Mouse (Mus musculus): ENCODE measurements around the gene Gtf3c5. TPM values are rescaled to one million over a fixed set of nuclear protein-coding genes. Genes with fewer than 3 reads are reported as not detected.
A peak's percentile ranks its signal among the peaks of the same experiment; 100 is the strongest.

Gene Gtf3c5
- polyA plus RNA-seq, 1 experiment from 2014 or later: 28.6 TPM

DNA sequence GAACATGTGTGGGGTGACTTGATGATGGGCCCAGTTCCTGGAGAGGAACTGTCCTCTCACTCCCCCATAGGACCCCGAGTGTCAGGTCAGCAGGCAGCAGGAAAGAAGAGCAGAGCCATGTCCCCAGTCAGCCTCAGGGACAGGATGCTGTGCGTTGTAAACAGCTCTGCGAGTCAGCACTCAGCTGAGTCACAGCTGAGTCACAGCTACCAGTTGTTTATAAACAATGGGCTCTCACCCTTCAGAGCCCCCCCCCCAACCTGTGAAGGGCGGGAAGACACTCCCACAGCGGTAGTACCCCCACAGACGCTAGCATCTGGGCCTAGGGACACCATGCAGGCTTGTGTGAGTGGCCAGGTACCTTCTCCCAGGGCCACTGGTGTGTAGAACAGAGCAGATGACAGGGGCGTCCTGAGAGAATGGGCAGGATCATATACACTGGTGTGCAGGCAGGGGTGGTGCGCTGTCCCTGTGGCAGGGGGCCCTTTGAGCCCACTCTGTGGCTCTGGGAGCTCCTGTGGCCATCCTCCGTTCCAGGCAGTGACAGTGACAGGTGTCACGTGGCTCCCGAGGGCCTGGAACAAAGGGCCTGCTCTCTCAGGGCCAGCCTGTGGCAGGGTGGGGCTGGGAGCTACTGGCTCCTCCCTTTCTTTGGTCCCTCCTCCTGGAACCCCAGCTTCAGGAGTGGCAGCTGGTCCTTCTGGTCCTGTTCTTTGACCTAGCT is 58.2 kb downstream of the Gtf3c5 start:
- Histone ChIP-seq H3K9ac (0 out of 2 replicates have a peak overlapping the region, but pooled peaks have one; percentile 41), H3K4me3 (replicated peaks; ENCODE audit: low read length) (no peak overlapping the region), H3K27me3 (ENCODE audit: control insufficient read depth, insufficient read depth, low read length) (no peaks in the 10 kb centered on the region), H3K4me1 (replicated peaks; ENCODE audit: control insufficient read depth, insufficient read depth, low read length) (peaks cover 52% of the 10 kb centered on the region), H3K9me3 (ENCODE audit: control insufficient read depth, low read length) (no peaks in the 10 kb centered on the region), H3K27ac (peak overlapping the region; percentile 85), H3K4me2 (replicated peaks) (peak overlapping the region; percentile 11; the same call in 1 of the 2 replicates), H3K36me3 (replicated peaks; ENCODE audit: control insufficient read depth, insufficient read depth) (0 out of 2 replicates have a peak, but pooled peaks cover 11% of the 10 kb centered on the region)
- ATAC-seq (ENCODE audit: low FRiP score): peak; percentile 49
- DNase-seq (ENCODE audit: low spot score): no peak
- WGBS: 6% methylated on average over 11 of the region's 11 CpGs

DNA sequence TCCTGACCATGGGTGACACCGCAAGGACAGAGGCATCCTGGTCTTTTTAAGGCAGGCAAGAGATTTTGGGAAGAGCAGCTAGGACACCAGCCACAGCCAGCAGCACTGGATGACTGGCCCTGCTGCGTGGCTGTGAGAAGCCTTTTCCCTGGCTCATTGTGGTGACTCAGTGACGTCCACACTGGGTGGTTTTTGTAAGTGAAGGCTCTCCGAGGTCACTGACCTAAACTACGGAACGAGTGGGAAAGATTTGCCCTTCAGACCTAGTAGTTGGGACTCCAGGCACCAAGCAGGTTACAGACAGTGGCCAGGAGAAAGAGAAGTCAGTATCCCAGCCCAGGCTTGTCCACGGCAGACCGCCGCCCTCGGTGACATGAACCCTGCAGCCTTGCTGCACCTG is 59.1 kb downstream of the Gtf3c5 start:
- WGBS: 76% methylated on average over 10 of the region's 10 CpGs
- Histone ChIP-seq H3K9ac (no peak overlapping the region), H3K4me1 (replicated peaks; ENCODE audit: control insufficient read depth, insufficient read depth, low read length) (peaks cover 52% of the 10 kb centered on the region), H3K4me3 (replicated peaks; ENCODE audit: low read length) (no peak overlapping the region), H3K36me3 (replicated peaks; ENCODE audit: control insufficient read depth, insufficient read depth) (0 out of 2 replicates have a peak, but pooled peaks cover 11% of the 10 kb centered on the region), H3K27ac (peak overlapping the region; percentile 85; the same call in 1 of the 2 replicates), H3K4me2 (replicated peaks) (no peak overlapping the region), H3K27me3 (ENCODE audit: control insufficient read depth, insufficient read depth, low read length) (no peaks in the 10 kb centered on the region), H3K9me3 (ENCODE audit: control insufficient read depth, low read length) (no peaks in the 10 kb centered on the region)
- ATAC-seq (ENCODE audit: low FRiP score) (no peak), DNase-seq (ENCODE audit: low spot score) (no peak)

DNA sequence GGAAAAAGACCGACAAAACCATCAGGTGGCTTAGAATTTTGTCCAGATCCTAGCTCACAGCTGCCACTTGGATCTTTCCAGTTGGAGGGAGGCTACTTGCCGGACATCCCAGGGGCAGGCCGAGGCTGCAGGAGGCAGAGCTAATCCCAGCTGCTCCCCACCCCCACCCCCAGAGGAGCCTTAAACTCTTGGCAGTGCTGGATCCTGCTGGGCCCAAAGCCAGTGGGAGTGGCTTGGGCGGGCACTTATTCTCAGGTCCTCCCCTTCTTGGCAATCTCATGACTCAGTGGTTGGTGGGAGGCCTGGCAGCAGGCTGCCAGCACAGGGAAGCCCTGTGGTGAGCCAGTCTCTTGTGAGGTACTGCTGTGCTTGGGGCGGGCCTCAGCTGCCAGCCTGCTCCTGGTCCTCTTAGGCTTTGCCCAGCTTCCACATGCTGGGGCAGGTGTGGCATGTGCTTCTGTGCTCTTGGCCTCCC is 59.9 kb downstream of the Gtf3c5 start:
- H3K27ac ChIP-seq: 0 out of 2 replicates have a peak overlapping the region, but pooled peaks have one; percentile 85
- H3K9ac ChIP-seq: no peak overlapping the region
- ATAC-seq (ENCODE audit: low FRiP score): peak; percentile 82
- H3K36me3 ChIP-seq (replicated peaks; ENCODE audit: control insufficient read depth, insufficient read depth): peaks cover 14% of the 10 kb centered on the region; the same call in 1 of the 2 replicates
- peak; percentile 82 for DNase-seq (ENCODE audit: low spot score)
- no peak overlapping the region for H3K4me2 ChIP-seq (replicated peaks)
- peaks cover 50% of the 10 kb centered on the region for H3K4me1 ChIP-seq (replicated peaks; ENCODE audit: control insufficient read depth, insufficient read depth, low read length)
- H3K4me3 ChIP-seq (replicated peaks; ENCODE audit: low read length): no peak overlapping the region
- H3K27me3 ChIP-seq (ENCODE audit: control insufficient read depth, insufficient read depth, low read length): no peaks in the 10 kb centered on the region
- H3K9me3 ChIP-seq (ENCODE audit: control insufficient read depth, low read length): no peaks in the 10 kb centered on the region
- WGBS: 15% methylated on average over 5 of the region's 5 CpGs

DNA sequence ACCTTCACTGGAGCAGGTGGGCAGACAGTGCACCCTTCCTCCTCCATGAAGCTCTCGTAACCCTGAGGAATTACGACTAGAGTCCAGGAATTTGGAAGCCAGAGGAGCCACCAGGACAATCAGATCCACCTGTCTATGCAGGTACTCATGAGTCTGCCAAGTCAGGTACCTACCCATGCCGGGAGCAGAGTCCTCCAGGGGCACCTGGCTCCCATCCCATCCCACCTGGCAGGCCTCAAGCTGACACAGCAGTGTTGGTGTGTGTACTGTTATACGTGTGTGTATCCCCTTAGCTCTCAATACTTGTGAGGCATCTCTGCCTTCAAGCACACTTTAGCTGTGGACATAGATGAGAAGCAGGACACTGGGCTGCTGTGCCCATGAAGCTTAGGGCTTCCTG is 61.4 kb downstream of the Gtf3c5 start:
- ATAC-seq (ENCODE audit: low FRiP score): no peak
- no peak overlapping the region for H3K9ac ChIP-seq
- H3K9me3 ChIP-seq (ENCODE audit: control insufficient read depth, low read length): no peaks in the 10 kb centered on the region
- no peak for DNase-seq (ENCODE audit: low spot score)
- H3K4me3 ChIP-seq (replicated peaks; ENCODE audit: low read length): no peak overlapping the region
- peaks cover 65% of the 10 kb centered on the region for H3K4me1 ChIP-seq (replicated peaks; ENCODE audit: control insufficient read depth, insufficient read depth, low read length)
- 86% methylated on average over 4 of the region's 4 CpGs for WGBS
- H3K27ac ChIP-seq: no peak overlapping the region
- H3K27me3 ChIP-seq (ENCODE audit: control insufficient read depth, insufficient read depth, low read length): no peaks in the 10 kb centered on the region
- no peak overlapping the region for H3K4me2 ChIP-seq (replicated peaks)
- peaks cover 15% of the 10 kb centered on the region for H3K36me3 ChIP-seq (replicated peaks; ENCODE audit: control insufficient read depth, insufficient read depth)

DNA sequence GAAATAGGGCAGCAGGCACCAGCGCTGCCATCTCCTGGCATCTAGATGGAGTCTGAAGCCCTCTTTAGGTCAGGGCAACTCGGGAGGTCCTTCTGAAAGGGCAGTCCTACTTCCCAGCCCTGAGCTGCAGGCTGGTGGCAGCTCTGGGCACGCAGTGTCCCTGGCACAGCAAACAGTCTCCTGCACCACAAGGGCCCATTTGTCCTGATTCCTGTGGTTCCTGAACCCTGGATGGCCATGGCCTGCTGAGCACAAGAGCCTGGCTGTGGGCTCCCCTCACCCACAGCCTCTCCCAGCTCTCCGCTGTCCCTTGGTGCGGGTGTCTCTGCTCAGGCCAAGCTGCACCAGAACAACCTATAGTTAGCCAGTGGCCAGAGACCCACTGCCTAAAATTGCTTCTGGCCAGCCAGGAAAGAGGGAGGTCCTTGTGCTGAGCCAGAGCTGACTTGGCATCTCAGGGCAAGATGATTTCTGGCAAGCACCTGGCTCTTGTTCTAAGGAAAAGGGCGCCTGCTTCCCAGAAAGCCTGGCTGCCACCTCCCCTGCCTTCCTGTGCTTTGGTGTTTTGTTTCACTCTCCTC is 61.9 kb downstream of the Gtf3c5 start:
- no peak for ATAC-seq (ENCODE audit: low FRiP score)
- no peak for DNase-seq (ENCODE audit: low spot score)
- H3K4me3 ChIP-seq (replicated peaks; ENCODE audit: low read length): no peak overlapping the region

DNA sequence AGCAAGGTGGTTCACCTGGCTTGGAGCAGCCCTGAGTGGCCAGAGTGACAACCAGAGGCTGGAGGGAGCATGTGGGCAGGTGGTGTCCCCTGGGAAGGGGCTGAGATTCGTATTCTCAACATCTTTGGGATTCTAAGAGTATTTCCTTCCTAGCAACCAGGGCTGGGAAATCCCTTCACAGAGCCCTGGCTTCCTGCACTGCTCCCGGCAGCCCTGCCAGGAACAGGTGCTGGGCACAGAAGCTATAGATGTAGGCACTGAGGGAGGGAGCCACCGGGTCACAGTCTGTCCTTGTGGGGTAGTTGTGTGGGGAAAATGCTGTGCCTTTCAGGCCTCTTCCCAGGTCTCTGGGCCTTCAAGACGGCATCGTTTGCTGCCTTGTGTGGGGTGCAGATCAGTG is 63.0 kb downstream of the Gtf3c5 start:
- H3K9ac ChIP-seq: 0 out of 2 replicates have a peak overlapping the region, but pooled peaks have one; percentile 18
- H3K4me3 ChIP-seq (replicated peaks; ENCODE audit: low read length): no peak overlapping the region
- H3K4me1 ChIP-seq (replicated peaks; ENCODE audit: control insufficient read depth, insufficient read depth, low read length): peaks cover 70% of the 10 kb centered on the region
- DNase-seq (ENCODE audit: low spot score) (no peak), ATAC-seq (ENCODE audit: low FRiP score) (no peak)
- WGBS: 65% methylated on average over 5 of the region's 5 CpGs
- peaks cover 23% of the 10 kb centered on the region for H3K36me3 ChIP-seq (replicated peaks; ENCODE audit: control insufficient read depth, insufficient read depth)
- no peak overlapping the region for H3K4me2 ChIP-seq (replicated peaks)
- H3K9me3 ChIP-seq (ENCODE audit: control insufficient read depth, low read length): no peaks in the 10 kb centered on the region
- no peaks in the 10 kb centered on the region for H3K27me3 ChIP-seq (ENCODE audit: control insufficient read depth, insufficient read depth, low read length)
- H3K27ac ChIP-seq: no peak overlapping the region

More for the DNA sequence above, 61.9 kb downstream of the Gtf3c5 start:
- 83% methylated on average over 6 of the region's 6 CpGs for WGBS
- Histone ChIP-seq H3K36me3 (replicated peaks; ENCODE audit: control insufficient read depth, insufficient read depth) (peaks cover 16% of the 10 kb centered on the region), H3K27me3 (ENCODE audit: control insufficient read depth, insufficient read depth, low read length) (no peaks in the 10 kb centered on the region), H3K9ac (no peak overlapping the region), H3K27ac (0 out of 2 replicates have a peak overlapping the region, but pooled peaks have one; percentile 14), H3K9me3 (ENCODE audit: control insufficient read depth, low read length) (no peaks in the 10 kb centered on the region), H3K4me2 (replicated peaks) (no peak overlapping the region), H3K4me1 (replicated peaks; ENCODE audit: control insufficient read depth, insufficient read depth, low read length) (peaks cover 69% of the 10 kb centered on the region)

DNA sequence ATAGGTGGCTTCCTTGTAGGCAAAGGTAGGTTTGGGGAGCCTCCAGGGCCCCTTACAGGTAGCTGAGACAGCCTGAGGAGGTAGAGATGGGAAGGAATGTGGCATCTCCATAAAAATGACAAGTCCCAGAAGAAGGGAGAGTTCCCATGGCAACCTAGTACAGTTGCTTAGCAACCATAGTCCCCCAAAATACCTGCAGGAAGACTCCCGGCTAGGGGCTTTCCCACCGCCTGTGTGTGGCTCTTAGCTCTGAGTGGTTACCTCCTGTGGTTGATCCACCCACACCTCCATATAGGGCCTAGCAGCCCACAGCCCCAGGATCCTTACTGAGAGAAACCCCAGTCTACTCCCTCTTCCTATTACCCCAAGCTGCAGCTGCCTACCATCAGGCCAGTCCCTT is 65.3 kb downstream of the Gtf3c5 start:
- Histone ChIP-seq H3K9me3 (ENCODE audit: control insufficient read depth, low read length) (no peaks in the 10 kb centered on the region), H3K4me1 (replicated peaks; ENCODE audit: control insufficient read depth, insufficient read depth, low read length) (peaks cover 73% of the 10 kb centered on the region), H3K36me3 (replicated peaks; ENCODE audit: control insufficient read depth, insufficient read depth) (peaks cover 28% of the 10 kb centered on the region), H3K4me3 (replicated peaks; ENCODE audit: low read length) (no peak overlapping the region), H3K27me3 (ENCODE audit: control insufficient read depth, insufficient read depth, low read length) (no peaks in the 10 kb centered on the region), H3K4me2 (replicated peaks) (peak overlapping the region; percentile 17), H3K27ac (peak overlapping the region; percentile 66), H3K9ac (0 out of 2 replicates have a peak overlapping the region, but pooled peaks have one; percentile 16)
- no peak for ATAC-seq (ENCODE audit: low FRiP score)
- 0% methylated on average over 2 of the region's 2 CpGs for WGBS
- no peak for DNase-seq (ENCODE audit: low spot score)

DNA sequence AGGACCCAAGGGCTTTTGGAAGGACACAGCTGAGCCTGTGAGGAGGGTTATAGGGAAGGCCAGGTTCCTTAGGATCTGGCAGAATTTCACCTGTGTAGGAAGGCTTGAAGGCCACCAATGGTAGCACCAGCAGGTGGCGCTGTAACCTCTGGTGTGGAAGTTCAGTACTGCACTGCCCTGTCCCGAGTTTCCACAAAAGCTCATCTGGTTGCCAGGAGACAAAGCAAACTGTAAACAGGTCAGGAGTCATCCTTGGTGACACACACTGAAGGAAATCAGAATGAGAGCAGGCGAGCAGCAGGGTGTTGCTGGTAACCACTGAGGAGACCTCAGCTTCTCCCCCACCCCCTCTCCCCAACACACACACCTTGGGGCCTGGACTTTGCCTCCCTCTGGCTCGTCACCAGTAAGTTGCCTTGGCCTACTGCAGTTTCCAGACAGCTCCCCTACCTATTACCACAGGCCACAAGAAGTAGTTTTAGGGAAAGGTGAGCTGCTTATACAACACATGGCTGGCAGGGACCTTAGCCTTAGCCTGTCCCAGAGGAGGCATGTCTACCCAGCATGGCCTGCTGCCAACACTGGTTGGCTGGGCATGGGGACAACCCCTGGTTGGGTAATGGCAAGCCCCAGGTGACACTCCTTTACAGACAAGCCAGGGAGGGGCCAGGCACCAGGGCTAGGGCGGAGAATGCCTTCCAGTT is 66.2 kb downstream of the Gtf3c5 start:
- peak overlapping the region; percentile 66; the same call in 1 of the 2 replicates for H3K27ac ChIP-seq
- peak overlapping the region; percentile 17 for H3K4me2 ChIP-seq (replicated peaks)
- no peaks in the 10 kb centered on the region for H3K27me3 ChIP-seq (ENCODE audit: control insufficient read depth, insufficient read depth, low read length)
- DNase-seq (ENCODE audit: low spot score) (peak; percentile 67), ATAC-seq (ENCODE audit: low FRiP score) (no peak)
- no peaks in the 10 kb centered on the region for H3K9me3 ChIP-seq (ENCODE audit: control insufficient read depth, low read length)
- H3K9ac ChIP-seq: no peak overlapping the region
- H3K4me3 ChIP-seq (replicated peaks; ENCODE audit: low read length): no peak overlapping the region
- peaks cover 24% of the 10 kb centered on the region for H3K36me3 ChIP-seq (replicated peaks; ENCODE audit: control insufficient read depth, insufficient read depth)
- 36% methylated on average over 5 of the region's 5 CpGs for WGBS
- peaks cover 73% of the 10 kb centered on the region for H3K4me1 ChIP-seq (replicated peaks; ENCODE audit: control insufficient read depth, insufficient read depth, low read length)
